In genomic region chr4:136855081-136855480, GRCm38 (mm10) we compare ENCODE assay signal across 9 mouse cellular contexts. TPM values are rescaled to one million over a fixed set of nuclear protein-coding genes. Genes with fewer than 3 reads are reported as not detected.
DNase-seq lines count a peak whose midpoint lies in the region; ATAC-seq lines count a peak whose summit lies in the region.
"Had no signal": no experiment of that assay in that cellular context is flagged by ENCODE, and none has a peak within 500 bp of the region (broad histone marks: within the 10 kb centered on the region; RNA-seq: fewer than 3 reads in every experiment).

No protein-coding gene starts in this region.

- 0 out of 2 replicates have a peak, but pooled peaks cover 3% of the 10 kb centered on the region for H3K9me3 ChIP-seq in forebrain, embryonic 10.5 days
- no peaks in the 10 kb centered on the region for H3K9me3 ChIP-seq in forebrain, embryonic 13.5 days (replicated peaks)

- H3K9ac ChIP-seq in forebrain, embryonic 13.5 days: no peak overlapping the region

- ATAC-seq in forebrain, embryonic 13.5 days: no peak

- peaks cover 24% of the 10 kb centered on the region for H3K4me1 ChIP-seq in forebrain, embryonic 10.5 days
- no peaks in the 10 kb centered on the region for H3K4me1 ChIP-seq in forebrain, embryonic 13.5 days

- no peaks in the 10 kb centered on the region; the same call in 1 of the 2 replicates for H3K27me3 ChIP-seq in forebrain, embryonic 10.5 days (ENCODE audit: poor library complexity, severe bottlenecking)
- H3K27me3 ChIP-seq in forebrain, embryonic 13.5 days: no peaks in the 10 kb centered on the region

- WGBS in forebrain, embryonic 10.5 days: 30% methylated on average over 6 of the region's 6 CpGs
- WGBS in forebrain, embryonic 13.5 days: 24% methylated on average over 6 of the region's 6 CpGs

- H3K4me2 ChIP-seq in forebrain, embryonic 13.5 days: no peak overlapping the region

- DNase-seq in forebrain, embryonic 10.5 days (ENCODE audit: extremely low spot score, low spot score): no peak
- peak; percentile 32 to 58 for DNase-seq in left cerebral cortex, adult 18-20 months (ENCODE audit: low spot score in 2 of 2)
- DNase-seq in left cerebral cortex, adult 11 months (ENCODE audit: low spot score): no peak
- DNase-seq in 3T3-L1 (ENCODE audit: low read depth, low spot score): peak; percentile 25
- DNase-seq in R1 (ENCODE audit: low read depth, low spot score): peak; percentile 44
- DNase-seq in ovary, postnatal 10 days (ENCODE audit: low spot score): no peak
- DNase-seq in lung, postnatal 36 days: no peak

- H3K27ac ChIP-seq in forebrain, embryonic 10.5 days: 0 out of 2 replicates have a peak overlapping the region, but pooled peaks have one; percentile 44
- no peak overlapping the region for H3K27ac ChIP-seq in forebrain, embryonic 13.5 days

- no peak overlapping the region for H3K4me3 ChIP-seq in forebrain, embryonic 10.5 days
- H3K4me3 ChIP-seq in forebrain, embryonic 13.5 days: no peak overlapping the region

- no peaks in the 10 kb centered on the region for H3K36me3 ChIP-seq in forebrain, embryonic 10.5 days (replicated peaks)
- no peaks in the 10 kb centered on the region for H3K36me3 ChIP-seq in forebrain, embryonic 13.5 days (ENCODE audit: poor library complexity, severe bottlenecking)

RNA-seq across cellular contexts. Expression of gene Ephb2, which starts 19.3 kb away (rescaled TPM):
- polyA plus RNA-seq in forebrain, embryonic 10.5 days (2016; fragmentation: Nextera tagmentation; extraction: Ambion mirVana): 9.5 and 9.7 TPM in 2 replicates
- 10.7 and 12.7 TPM in 2 replicates for polyA plus RNA-seq in forebrain, embryonic 13.5 days (2015; fragmentation: Nextera tagmentation; extraction: Ambion mirVana)
- 10 to 100 TPM; 14.9 to 16.1 TPM for total RNA-seq in left cerebral cortex, adult 18-20 months (2021)

RNA-seq across cellular contexts. Expression of gene C1qb, which starts 30.9 kb away (rescaled TPM):
- 15.1 and 15.5 TPM in 2 replicates for polyA plus RNA-seq in forebrain, embryonic 10.5 days (2016; fragmentation: Nextera tagmentation; extraction: Ambion mirVana)
- 19.1 and 20.4 TPM in 2 replicates for polyA plus RNA-seq in forebrain, embryonic 13.5 days (2015; fragmentation: Nextera tagmentation; extraction: Ambion mirVana)
- total RNA-seq in left cerebral cortex, adult 18-20 months (2021): 10 to 100 TPM; 53.1 to 57.5 TPM

RNA-seq across cellular contexts. Expression of gene C1qc, which starts 37.8 kb away (rescaled TPM):
- 5.0 and 6.9 TPM in 2 replicates for polyA plus RNA-seq in forebrain, embryonic 10.5 days (2016; fragmentation: Nextera tagmentation; extraction: Ambion mirVana)
- 8.0 and 8.3 TPM in 2 replicates for polyA plus RNA-seq in forebrain, embryonic 13.5 days (2015; fragmentation: Nextera tagmentation; extraction: Ambion mirVana)
- 10 to 100 TPM; 37.8 to 44.8 TPM for total RNA-seq in left cerebral cortex, adult 18-20 months (2021)

RNA-seq across cellular contexts. Expression of gene C1qa, which starts 43.5 kb away (rescaled TPM):
- polyA plus RNA-seq in forebrain, embryonic 10.5 days (2016; fragmentation: Nextera tagmentation; extraction: Ambion mirVana): 4.5 TPM in 2 replicates
- polyA plus RNA-seq in forebrain, embryonic 13.5 days (2015; fragmentation: Nextera tagmentation; extraction: Ambion mirVana): 10.6 and 12.0 TPM in 2 replicates
- total RNA-seq in left cerebral cortex, adult 18-20 months (2021): 10 to 100 TPM; 50.6 to 53.6 TPM
- total RNA-seq: hematopoietic stem cell, adult 5-6 weeks had no signal

Comparison
In these comparisons a context has a peak if more than half of its experiments do, and no peak if none do; other contexts are left out.
1. DNase-seq: peak in left cerebral cortex, adult 18-20 months (2 of 2), 3T3-L1 (single experiment) and R1 (single experiment); none in forebrain, embryonic 10.5 days (single experiment), left cerebral cortex, adult 11 months (single experiment), ovary, postnatal 10 days (single experiment) and lung, postnatal 36 days (single experiment).